Mouse (Mus musculus): ENCODE results near the gene Gm12800. TPM values are rescaled to one million over a fixed set of nuclear protein-coding genes. Genes with fewer than 3 reads are reported as not detected.
A peak's percentile ranks its signal among the peaks of the same experiment; 100 is the strongest.
"Not testable (repeated sequence)": the region's sequence is repeated elsewhere in the genome, so short reads cannot be mapped to it uniquely, and the experiment has no call there.

Gene Gm12800
- polyA plus RNA-seq (2012; rRNA removed) = not detected in 2 replicates

DNA sequence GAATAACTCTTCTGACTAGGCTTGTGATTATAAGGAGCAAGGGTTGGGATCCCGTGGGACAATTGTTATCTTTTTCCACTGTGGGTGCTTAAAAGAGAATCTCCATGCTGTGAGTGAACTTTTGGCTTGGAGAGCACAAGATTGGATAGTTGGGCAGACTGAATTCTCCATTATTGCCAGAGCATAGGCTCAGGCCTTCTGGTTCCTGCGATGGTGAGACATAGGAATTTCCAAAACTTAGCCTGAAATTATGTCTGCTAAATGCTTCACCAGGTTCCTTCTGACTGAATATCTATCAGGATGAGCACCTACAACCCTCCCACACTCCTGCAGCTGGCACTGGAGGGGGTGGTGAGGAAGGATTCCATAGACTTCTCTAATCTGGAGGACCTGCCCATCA is at the start of gene Gm12800:
Gm12800 (plus strand) TSS at position 301 of the 400 bp plus-strand sequence.
- H3K4me1 ChIP-seq (ENCODE audit: control insufficient read depth, insufficient read depth, low read length); H3K4me3 ChIP-seq (ENCODE audit: insufficient read depth, low read length); H3K27ac ChIP-seq (ENCODE audit: insufficient read depth, low read length): not testable (repeated sequence)

- no peaks in the 10 kb centered on the region for H3K4me1 ChIP-seq (ENCODE audit: control insufficient read depth, insufficient read depth, low read length)
- peak; percentile 44 for TF ChIP-seq CTCF (IDR thresholded peaks at IDR 0.05; ENCODE audit: extremely low read depth, insufficient read depth, low read length)
- TF ChIP-seq POLR2A (IDR thresholded peaks at IDR 0.05; ENCODE audit: extremely low read depth, insufficient read depth, low read length) = no peak
- no peak overlapping the region for H3K4me3 ChIP-seq (ENCODE audit: insufficient read depth, low read length)
- H3K27ac ChIP-seq (ENCODE audit: insufficient read depth, low read length) = no peak overlapping the region
Measured at GRCm38 (mm10) chr4:101860873-101861272, 48.0 kb upstream of the Gm12800 start.

DNA sequence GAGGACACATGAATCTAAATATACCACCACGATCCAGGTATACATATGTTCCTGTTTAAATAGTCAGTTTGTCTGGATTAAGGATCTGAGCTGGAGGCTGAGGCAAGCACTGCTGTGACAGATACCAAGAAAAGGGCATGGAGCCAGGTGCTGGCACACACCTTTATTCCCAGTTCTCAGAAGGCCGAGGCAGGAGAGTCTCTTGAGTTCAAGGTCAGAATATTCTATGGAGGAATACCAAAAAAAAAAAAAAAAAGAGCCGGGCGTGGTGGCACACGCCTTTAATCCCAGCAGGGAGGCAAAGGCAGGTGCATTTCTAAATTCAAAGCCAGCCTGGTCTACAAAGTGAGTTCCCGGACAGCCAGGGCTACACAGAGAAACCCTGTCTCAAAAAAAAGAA is 46.6 kb upstream of the Gm12800 start:
- TF ChIP-seq CTCF (IDR thresholded peaks at IDR 0.05; ENCODE audit: extremely low read depth, insufficient read depth, low read length) (no peak), POLR2A (IDR thresholded peaks at IDR 0.05; ENCODE audit: extremely low read depth, insufficient read depth, low read length) (no peak)
- H3K27ac ChIP-seq (ENCODE audit: insufficient read depth, low read length) = no peak overlapping the region
- no peak overlapping the region for H3K4me3 ChIP-seq (ENCODE audit: insufficient read depth, low read length)
- H3K4me1 ChIP-seq (ENCODE audit: control insufficient read depth, insufficient read depth, low read length) = no peaks in the 10 kb centered on the region

GRCm38 (mm10) chr4:101872031-101872430 is 36.9 kb upstream of the Gm12800 start:
- not testable (repeated sequence) for H3K4me3 ChIP-seq (ENCODE audit: insufficient read depth, low read length); H3K27ac ChIP-seq (ENCODE audit: insufficient read depth, low read length); H3K4me1 ChIP-seq (ENCODE audit: control insufficient read depth, insufficient read depth, low read length)

DNA sequence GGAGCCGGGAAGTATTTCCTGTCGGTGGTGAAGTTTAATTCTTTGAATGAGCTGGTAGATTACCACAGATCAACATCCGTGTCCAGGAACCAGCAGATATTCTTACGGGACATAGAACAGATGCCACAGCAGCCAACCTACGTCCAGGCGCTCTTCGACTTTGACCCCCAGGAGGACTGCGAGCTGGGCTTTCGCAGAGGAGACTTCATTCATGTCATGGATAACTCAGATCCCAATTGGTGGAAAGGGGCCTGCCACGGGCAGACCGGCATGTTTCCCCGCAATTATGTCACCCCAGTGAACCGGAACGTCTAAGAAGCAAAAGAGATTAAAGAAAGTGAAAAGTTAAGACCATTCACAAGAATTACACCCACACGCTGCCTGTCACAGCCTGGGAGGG is 33.2 kb upstream of the Gm12800 start:
- not testable (repeated sequence) for H3K4me3 ChIP-seq (ENCODE audit: insufficient read depth, low read length); H3K4me1 ChIP-seq (ENCODE audit: control insufficient read depth, insufficient read depth, low read length); H3K27ac ChIP-seq (ENCODE audit: insufficient read depth, low read length)

- no peak overlapping the region for H3K4me3 ChIP-seq (ENCODE audit: insufficient read depth, low read length)
- TF ChIP-seq POLR2A (IDR thresholded peaks at IDR 0.05; ENCODE audit: extremely low read depth, insufficient read depth, low read length) = no peak
- TF ChIP-seq CTCF (IDR thresholded peaks at IDR 0.05; ENCODE audit: extremely low read depth, insufficient read depth, low read length) = no peak
- no peak overlapping the region for H3K27ac ChIP-seq (ENCODE audit: insufficient read depth, low read length)
- no peaks in the 10 kb centered on the region for H3K4me1 ChIP-seq (ENCODE audit: control insufficient read depth, insufficient read depth, low read length)
Measured at GRCm38 (mm10) chr4:101883641-101884040, 25.3 kb upstream of the Gm12800 start.

GRCm38 (mm10) chr4:101889377-101889776 is 19.5 kb upstream of the Gm12800 start:
- no peak overlapping the region for H3K27ac ChIP-seq (ENCODE audit: insufficient read depth, low read length)
- H3K4me3 ChIP-seq (ENCODE audit: insufficient read depth, low read length) = no peak overlapping the region
- TF ChIP-seq POLR2A (IDR thresholded peaks at IDR 0.05; ENCODE audit: extremely low read depth, insufficient read depth, low read length) = no peak
- no peak for TF ChIP-seq CTCF (IDR thresholded peaks at IDR 0.05; ENCODE audit: extremely low read depth, insufficient read depth, low read length)

GRCm38 (mm10) chr4:101893656-101894420 is 15.1 kb upstream of the Gm12800 start, which contains the start of gene C130073F10Rik:
TSS of gene C130073F10Rik (minus strand) at chr4:101893789.
- Histone ChIP-seq H3K4me3 (ENCODE audit: insufficient read depth, low read length) (no peak within 1 kb of the TSS), H3K4me1 (ENCODE audit: control insufficient read depth, insufficient read depth, low read length) (no peaks in the 10 kb centered on the region), H3K27ac (ENCODE audit: insufficient read depth, low read length) (no peak within 1 kb of the TSS)
- TF ChIP-seq POLR2A (IDR thresholded peaks at IDR 0.05; ENCODE audit: extremely low read depth, insufficient read depth, low read length) (no peak), CTCF (IDR thresholded peaks at IDR 0.05; ENCODE audit: extremely low read depth, insufficient read depth, low read length) (no peak)

More at GRCm38 (mm10) chr4:101889377-101889776, 19.5 kb upstream of the Gm12800 start:
- no peaks in the 10 kb centered on the region for H3K4me1 ChIP-seq (ENCODE audit: control insufficient read depth, insufficient read depth, low read length)

- H3K27ac ChIP-seq (ENCODE audit: insufficient read depth, low read length); H3K4me1 ChIP-seq (ENCODE audit: control insufficient read depth, insufficient read depth, low read length); H3K4me3 ChIP-seq (ENCODE audit: insufficient read depth, low read length): not testable (repeated sequence)
Measured at GRCm38 (mm10) chr4:101940107-101940506, 31.2 kb downstream of the Gm12800 start, which contains the start of gene Gm12794. TSS of gene Gm12794 (plus strand) at chr4:101940407.

Other genes with a start within 250 kb of the Gm12800 start
- gene Lepr, start 191.7 kb upstream of the Gm12800 start, polyA plus RNA-seq (2012; rRNA removed) = 1.8 and 2.3 TPM in 2 replicates
- not detected in 2 replicates for gene B020004J07Rik, start 65.1 kb upstream of the Gm12800 start, polyA plus RNA-seq (2012; rRNA removed)
- gene C130073F10Rik, start 15.3 kb upstream of the Gm12800 start, polyA plus RNA-seq (2012; rRNA removed) = not detected in 2 replicates
- not detected in 2 replicates for gene Gm12794, start 31.3 kb downstream of the Gm12800 start, polyA plus RNA-seq (2012; rRNA removed)
- not detected in 2 replicates for gene Gm12790, start 71.9 kb downstream of the Gm12800 start, polyA plus RNA-seq (2012; rRNA removed)
- not detected in 2 replicates for gene Gm12789, start 77.5 kb downstream of the Gm12800 start, polyA plus RNA-seq (2012; rRNA removed)
- 79.8 and 87.4 TPM in 2 replicates for gene Pde4b, start 178.4 kb downstream of the Gm12800 start, polyA plus RNA-seq (2012; rRNA removed)